Mouse (Mus musculus) ES-Bruce4 (cell line): ENCODE measurements around the gene Tatdn2.
"Not testable (repeated sequence)": the region's sequence is repeated elsewhere in the genome, so short reads cannot be mapped to it uniquely, and the experiment has no call there.

ENCODE experiments used
- CTCF ChIP-seq: IDR thresholded peaks from one replicate; pipeline ENCODE4 v1.8.1; 2011; ENCODE audit warnings: low read depth, low read length
- EP300 ChIP-seq: IDR thresholded peaks from 2 replicates; pipeline ENCODE4 v1.6.1; 2011; ENCODE audit warnings: low read depth, low read length; ENCODE audit not compliant: insufficient read depth

DNA sequence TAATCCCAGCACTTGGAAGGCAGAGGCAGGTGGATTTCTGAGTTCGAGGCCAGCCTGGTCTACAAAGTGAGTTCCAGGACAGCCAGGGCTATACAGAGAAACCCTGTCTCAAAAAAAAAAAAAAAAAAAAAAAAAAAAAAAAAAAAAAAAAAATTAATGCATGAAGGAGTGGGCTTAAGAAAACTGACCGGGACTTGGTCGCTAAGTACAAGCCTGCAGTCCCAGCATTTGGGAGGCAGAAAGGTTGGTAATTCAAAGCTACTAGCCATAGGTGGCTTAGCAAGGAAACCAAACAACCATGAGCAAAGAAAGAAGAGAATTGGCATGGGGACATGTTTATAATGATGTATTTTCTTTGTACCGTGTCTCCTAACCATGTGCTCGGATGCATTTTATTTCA is 16.5 kb downstream of the Tatdn2 start:
- TF ChIP-seq EP300, CTCF: not testable (repeated sequence)
